Mouse (Mus musculus) adrenal gland, postnatal 36 days (tissue): Measurements from ENCODE around the gene Psg16. TPM values are rescaled to one million over a fixed set of nuclear protein-coding genes. Genes with fewer than 3 reads are reported as not detected.

ENCODE experiments used
- DNase-seq, 2 experiments: peaks; one replicate each; pipeline ENCODE4 v3.0.0; 2021; ENCODE audit warnings: mixed read lengths in 1 of 2
- long read RNA-seq, 2 experiments: library from polyadenylated mRNA; stranded (forward); transcript quantifications; one replicate each; pipeline ENCODE4 v2.0.0; 2021; ENCODE audit warnings: borderline sequencing depth in 2 of 2
- total RNA-seq, 2 experiments: library from RNA; stranded (reverse); gene quantifications; 2 replicates each; pipeline ENCODE4 v1.2.3; 2021

Psg16 gene
- under 1 TPM; 0.30 to 0.46 TPM for total RNA-seq
- long read RNA-seq, experiment 1 = 0 reads
- long read RNA-seq, experiment 2 = 0 reads

- DNase-seq = peak; percentile 73 to 74
These were observed at the start of gene Psg16 for GRCm38 (mm10) chr7:17073904-17074615. Psg16 (plus strand) TSS chr7:17074040.

- peak; percentile 48 to 57 for DNase-seq
These were observed 49.7 kb upstream of the Psg16 start for GRCm38 (mm10) chr7:17024141-17024540.

GRCm38 (mm10) chr7:17024814-17025504 is 48.9 kb upstream of the Psg16 start:
- DNase-seq = peak in 1 of 2 experiments; percentile 55

GRCm38 (mm10) chr7:17025505-17025894 is 48.3 kb upstream of the Psg16 start:
- no peak for DNase-seq

- no peak for DNase-seq
These were observed 47.8 kb upstream of the Psg16 start for GRCm38 (mm10) chr7:17025896-17026622.

- DNase-seq = no peak
These were observed 46.9 kb upstream of the Psg16 start for GRCm38 (mm10) chr7:17026710-17027587.

- peak; percentile 93 to 94 for DNase-seq
These were observed 46.1 kb upstream of the Psg16 start, which contains the start of gene Ppp5c for GRCm38 (mm10) chr7:17027588-17028343. Ppp5c (minus strand) TSS chr7:17027924.

- no peak for DNase-seq
These were observed 44.9 kb upstream of the Psg16 start for GRCm38 (mm10) chr7:17028923-17029322.

GRCm38 (mm10) chr7:17030239-17030638 is 43.6 kb upstream of the Psg16 start:
- no peak for DNase-seq

- no peak for DNase-seq
These were observed 35.7 kb upstream of the Psg16 start for GRCm38 (mm10) chr7:17038018-17038695.

GRCm38 (mm10) chr7:17039373-17039772 is 34.5 kb upstream of the Psg16 start:
- DNase-seq = no peak

- no peak for DNase-seq
These were observed 28.1 kb upstream of the Psg16 start for GRCm38 (mm10) chr7:17045743-17046142.

- no peak for DNase-seq
These were observed 26.7 kb upstream of the Psg16 start for GRCm38 (mm10) chr7:17047041-17047682.

- DNase-seq = no peak
These were observed 25.2 kb upstream of the Psg16 start for GRCm38 (mm10) chr7:17048431-17049190.

- DNase-seq = no peak
These were observed 23.3 kb upstream of the Psg16 start for GRCm38 (mm10) chr7:17050491-17050890.

- DNase-seq = peak; percentile 71 to 74
These were observed 22.8 kb upstream of the Psg16 start for GRCm38 (mm10) chr7:17050933-17051594.

GRCm38 (mm10) chr7:17054325-17054989 is 19.4 kb upstream of the Psg16 start:
- DNase-seq = no peak
